In the genomic region with DNA sequence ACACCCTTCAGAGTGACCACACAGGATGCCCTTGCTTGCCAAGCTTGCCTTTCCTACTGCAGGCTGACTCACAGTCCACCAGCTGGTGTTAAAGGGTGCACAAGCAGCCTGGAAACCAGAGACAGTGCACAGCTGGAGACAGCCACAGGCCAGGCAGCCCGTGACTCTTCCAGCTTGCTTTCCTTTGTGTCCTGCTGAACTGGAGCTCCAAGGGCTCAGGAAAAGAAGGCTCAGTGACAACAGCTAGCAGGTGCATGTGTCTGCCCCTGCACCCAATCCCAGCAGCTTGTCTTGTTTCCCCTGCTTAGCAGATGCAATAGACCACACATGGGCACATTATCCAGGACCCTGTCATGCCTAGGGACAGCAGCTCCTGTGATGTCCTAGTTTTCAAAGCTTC, we compare ENCODE assay signal across 13 mouse cellular contexts. TPM values are rescaled to one million over a fixed set of nuclear protein-coding genes. Genes with fewer than 3 reads are reported as not detected.
DNase-seq lines count a peak whose midpoint lies in the region; ATAC-seq and TF ChIP-seq lines count a peak whose summit lies in the region.
"Had no signal": no experiment of that assay in that cellular context is flagged by ENCODE, and none has a peak within 500 bp of the region (broad histone marks: within the 10 kb centered on the region; RNA-seq: fewer than 3 reads in every experiment).

No protein-coding gene starts in this region.

- H3K4me3 ChIP-seq in embryonic facial prominence, embryonic 15.5 days (replicated peaks): no peak overlapping the region
- H3K4me3 ChIP-seq in hindbrain, embryonic 16.5 days (ENCODE audit: low read length): no peak overlapping the region
- no peak overlapping the region for H3K4me3 ChIP-seq in neural tube, embryonic 12.5 days
- H3K4me3 ChIP-seq in liver, postnatal 0 days (ENCODE audit: low read depth, low read length): no peak overlapping the region
- H3K4me3 ChIP-seq: heart, adult 2 months had no signal

- TF ChIP-seq EP300 in liver, postnatal 0 days (IDR thresholded peaks at IDR 0.05; ENCODE audit: low read depth): no peak

- intact Hi-C loops in gastrocnemius, postnatal 36 days (cut with DNase I): no loop called here

- 11% methylated on average over 1 of the region's 1 CpGs for WGBS in embryonic facial prominence, embryonic 15.5 days
- 0% methylated on average over 1 of the region's 1 CpGs for WGBS in hindbrain, embryonic 16.5 days
- WGBS in neural tube, embryonic 12.5 days: 3% methylated on average over 1 of the region's 1 CpGs
- 12% methylated on average over 1 of the region's 1 CpGs for WGBS in liver, postnatal 0 days (ENCODE audit: insufficient replicate concordance)

- H3K27me3 ChIP-seq in embryonic facial prominence, embryonic 15.5 days: no peaks in the 10 kb centered on the region
- H3K27me3 ChIP-seq in hindbrain, embryonic 16.5 days (replicated peaks; ENCODE audit: control insufficient read depth, insufficient read depth, low read length): no peaks in the 10 kb centered on the region
- no peaks in the 10 kb centered on the region for H3K27me3 ChIP-seq in neural tube, embryonic 12.5 days (replicated peaks)
- H3K27me3 ChIP-seq in liver, postnatal 0 days (ENCODE audit: insufficient read depth, low read length): no peaks in the 10 kb centered on the region

- no peaks in the 10 kb centered on the region for H3K9me3 ChIP-seq in embryonic facial prominence, embryonic 15.5 days (replicated peaks)
- H3K9me3 ChIP-seq in hindbrain, embryonic 16.5 days (ENCODE audit: control insufficient read depth, low read length): no peaks in the 10 kb centered on the region
- H3K9me3 ChIP-seq in neural tube, embryonic 12.5 days: no peaks in the 10 kb centered on the region
- H3K9me3 ChIP-seq in liver, postnatal 0 days (ENCODE audit: low read length): no peaks in the 10 kb centered on the region

- DNase-seq in gastrocnemius, postnatal 10 days: peak; percentile 8
- DNase-seq in gastrocnemius, postnatal 36 days: no peak
- DNase-seq in spleen, postnatal 10 days (ENCODE audit: low spot score in 2 of 2): no peak
- DNase-seq in liver, postnatal 0 days: no peak
- no peak for DNase-seq in urinary bladder, adult 18-20 months (ENCODE audit: low spot score in 2 of 2)
- DNase-seq: heart, adult 2 months; layer of hippocampus, adult 9-11 months; lung, adult 18-20 months; right cerebral cortex, postnatal 25 days had no signal

- ATAC-seq in embryonic facial prominence, embryonic 15.5 days (ENCODE audit: insufficient number of reproducible peaks, low FRiP score, low TSS enrichment, low read depth): peak; percentile 47; the same call in 1 of the 2 replicates
- peak; percentile 96 for ATAC-seq in hindbrain, embryonic 16.5 days
- ATAC-seq in neural tube, embryonic 12.5 days (ENCODE audit: low FRiP score, low read depth): peak; percentile 89
- ATAC-seq in liver, postnatal 0 days: no peak
- ATAC-seq: inflammation-experienced regulatory T-cells, adult 6 months had no signal

- H3K36me3 ChIP-seq in embryonic facial prominence, embryonic 15.5 days: no peaks in the 10 kb centered on the region
- H3K36me3 ChIP-seq in hindbrain, embryonic 16.5 days (ENCODE audit: control insufficient read depth, insufficient read depth, low read length): no peaks in the 10 kb centered on the region
- H3K36me3 ChIP-seq in neural tube, embryonic 12.5 days: no peaks in the 10 kb centered on the region
- no peaks in the 10 kb centered on the region for H3K36me3 ChIP-seq in liver, postnatal 0 days (replicated peaks; ENCODE audit: insufficient read depth, low read length)

- no peaks in the 10 kb centered on the region for H3K4me1 ChIP-seq in embryonic facial prominence, embryonic 15.5 days
- H3K4me1 ChIP-seq in hindbrain, embryonic 16.5 days (ENCODE audit: control insufficient read depth, insufficient read depth, low read depth, low read length): 0 out of 2 replicates have a peak, but pooled peaks cover 3% of the 10 kb centered on the region
- no peaks in the 10 kb centered on the region for H3K4me1 ChIP-seq in neural tube, embryonic 12.5 days
- H3K4me1 ChIP-seq in liver, postnatal 0 days (ENCODE audit: insufficient read depth): no peaks in the 10 kb centered on the region

- no peak overlapping the region for H3K27ac ChIP-seq in embryonic facial prominence, embryonic 15.5 days (replicated peaks)
- peak overlapping the region; percentile 20; the same call in 1 of the 2 replicates for H3K27ac ChIP-seq in hindbrain, embryonic 16.5 days (ENCODE audit: low read depth, low read length)
- no peak overlapping the region for H3K27ac ChIP-seq in neural tube, embryonic 12.5 days
- H3K27ac ChIP-seq in liver, postnatal 0 days (ENCODE audit: low read depth): no peak overlapping the region
- H3K27ac ChIP-seq: heart, adult 2 months had no signal

- TF ChIP-seq CTCF in liver, postnatal 0 days (IDR thresholded peaks at IDR 0.05; ENCODE audit: low read depth): no peak

- H3K9ac ChIP-seq in embryonic facial prominence, embryonic 15.5 days: no peak overlapping the region
- H3K9ac ChIP-seq in hindbrain, embryonic 16.5 days (ENCODE audit: low read depth, low read length): no peak overlapping the region
- H3K9ac ChIP-seq in neural tube, embryonic 12.5 days: no peak overlapping the region
- H3K9ac ChIP-seq in liver, postnatal 0 days (replicated peaks): no peak overlapping the region

- no peak overlapping the region for H3K4me2 ChIP-seq in embryonic facial prominence, embryonic 15.5 days (replicated peaks)
- no peak overlapping the region for H3K4me2 ChIP-seq in hindbrain, embryonic 16.5 days (ENCODE audit: low read length)
- H3K4me2 ChIP-seq in neural tube, embryonic 12.5 days (replicated peaks): no peak overlapping the region
- H3K4me2 ChIP-seq in liver, postnatal 0 days (ENCODE audit: low read depth, low read length): no peak overlapping the region

RNA-seq across cellular contexts. Expression of a gene that starts 21.5 kb away (rescaled TPM):
- total RNA-seq in gastrocnemius, postnatal 10 days (2021): under 1 TPM; 0.28 to 0.34 TPM
- under 1 TPM; 0.05 to 0.08 TPM for total RNA-seq in gastrocnemius, postnatal 36 days (2021)
- polyA plus RNA-seq in embryonic facial prominence, embryonic 15.5 days (2015; fragmentation: Nextera tagmentation; extraction: Ambion mirVana): 0.29 and 0.37 TPM in 2 replicates
- 5.6 and 5.7 TPM in 2 replicates for polyA plus RNA-seq in hindbrain, embryonic 16.5 days (2015; fragmentation: Nextera tagmentation; extraction: Ambion mirVana)
- polyA plus RNA-seq in neural tube, embryonic 12.5 days (2016; fragmentation: Nextera tagmentation; extraction: Ambion mirVana): 0.56 and 0.72 TPM in 2 replicates
- polyA plus RNA-seq in liver, postnatal 0 days (2015; fragmentation: Nextera tagmentation; extraction: Ambion mirVana): not detected in 2 replicates
- polyA plus RNA-seq: inflammation-experienced regulatory T-cells, adult 6 months had no signal
